Mouse (Mus musculus): ENCODE measurements around the gene Xrcc4. TPM values are rescaled to one million over a fixed set of nuclear protein-coding genes. Genes with fewer than 3 reads are reported as not detected.

The Xrcc4 gene
- polyA plus RNA-seq (2012; rRNA removed), result 7.3 and 8.0 TPM in 2 replicates

GRCm38 (mm10) chr13:90088962-90089824 lies at the start of gene Xrcc4, which contains the start of gene Tmem167:
Gene Xrcc4 (minus strand): TSS chr13:90089608.
Gene Tmem167 (plus strand): TSS chr13:90089123.

DNA sequence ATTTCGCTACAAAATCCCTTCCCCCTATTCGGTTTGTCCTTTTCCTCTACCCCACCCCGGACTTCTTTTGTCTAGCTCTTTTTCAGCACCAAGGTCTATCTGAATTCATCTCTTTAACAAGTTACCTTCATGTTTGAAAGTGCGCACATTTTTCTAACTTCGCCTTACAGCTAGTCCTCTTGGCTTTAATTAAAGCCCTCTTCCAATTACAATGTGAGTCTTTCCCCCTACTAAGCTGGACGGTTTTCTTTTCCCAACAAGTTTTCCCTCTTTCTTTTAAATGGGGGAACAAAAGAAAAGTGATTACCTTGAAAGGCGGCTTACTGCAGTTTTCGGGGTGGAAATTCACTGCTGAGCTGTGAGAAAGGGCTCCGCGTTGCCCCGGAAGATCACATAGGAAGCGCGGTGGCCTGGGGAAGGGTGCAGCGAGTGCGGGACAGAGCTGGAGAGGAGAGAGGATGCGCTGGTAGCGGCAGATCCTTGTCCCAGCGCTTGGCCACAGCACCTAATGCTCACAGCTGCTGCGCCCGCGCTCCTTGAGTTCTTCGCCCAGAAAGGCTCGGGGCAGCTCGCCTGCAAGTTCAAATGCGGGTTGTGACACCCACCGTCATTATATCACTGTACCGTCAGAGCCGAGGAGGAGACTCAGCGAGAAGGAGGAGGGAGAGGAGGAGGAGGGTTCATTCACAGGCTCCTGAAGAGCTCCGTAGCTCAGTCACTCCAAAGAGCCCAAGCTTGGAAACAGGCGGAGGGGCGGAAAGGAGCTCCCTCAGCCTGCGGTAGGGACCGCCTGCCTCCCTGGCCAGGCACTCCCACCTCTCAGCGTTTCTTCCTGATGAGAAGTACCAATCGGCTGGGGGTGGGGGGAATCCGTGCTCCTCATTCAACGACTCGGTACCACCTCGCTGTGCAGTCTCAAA lies 347.4 kb downstream of the Xrcc4 start, which contains the start of gene Vcan:
TSS of gene Vcan (minus strand) at position 744 of the 920 bp plus-strand sequence.

Other genes starting within 250 kb of the Xrcc4 start
- gene Tmem167, start 485 bp downstream of the Xrcc4 start, polyA plus RNA-seq (2012; rRNA removed), result 8.2 and 25.1 TPM in 2 replicates

Measured in central nervous system, embryonic 11.5 days (tissue).